Mouse (Mus musculus): ENCODE results near the gene Cd6. TPM values are rescaled to one million over a fixed set of nuclear protein-coding genes. Genes with fewer than 3 reads are reported as not detected.
A peak's percentile ranks its signal among the peaks of the same experiment; 100 is the strongest.

Gene Cd6
- polyA plus RNA-seq, 1 experiment from 2014 or later = 0.09 TPM

DNA sequence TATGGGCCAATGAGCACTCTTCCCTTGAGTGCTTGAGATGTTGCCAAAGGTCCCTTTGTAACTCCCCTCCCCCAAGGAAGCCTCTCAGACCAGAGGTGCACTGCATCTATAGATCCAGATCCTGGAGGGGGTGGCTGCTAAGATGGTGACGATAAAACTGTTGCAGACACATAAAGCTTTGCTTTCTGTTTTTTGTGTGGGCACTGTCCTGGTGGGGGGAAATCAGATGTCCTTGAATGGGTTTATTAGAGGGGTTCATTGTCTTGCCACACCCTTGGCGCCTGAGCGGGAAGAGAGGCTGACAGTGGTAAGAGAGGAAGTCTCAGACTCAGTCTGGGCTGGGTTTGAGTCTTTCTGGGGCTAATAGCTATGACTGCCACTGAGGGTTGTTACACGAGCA lies 46.7 kb downstream of the Cd6 start:
- no peak for ATAC-seq (ENCODE audit: low FRiP score, low TSS enrichment)
- Histone ChIP-seq H3K9ac (ENCODE audit: low read depth, low read length) (no peak overlapping the region), H3K4me3 (ENCODE audit: low read length) (no peak overlapping the region), H3K4me2 (replicated peaks; ENCODE audit: low read depth, low read length) (no peak overlapping the region), H3K9me3 (ENCODE audit: control insufficient read depth, low read length) (no peaks in the 10 kb centered on the region), H3K27me3 (ENCODE audit: control insufficient read depth, insufficient read depth, low read length) (no peaks in the 10 kb centered on the region), H3K27ac (ENCODE audit: low read depth, low read length) (no peak overlapping the region), H3K36me3 (ENCODE audit: control insufficient read depth, insufficient read depth, low read length) (no peaks in the 10 kb centered on the region), H3K4me1 (ENCODE audit: control insufficient read depth, insufficient read depth, low read length) (no peaks in the 10 kb centered on the region)
- 77% methylated on average over 4 of the region's 4 CpGs for WGBS

DNA sequence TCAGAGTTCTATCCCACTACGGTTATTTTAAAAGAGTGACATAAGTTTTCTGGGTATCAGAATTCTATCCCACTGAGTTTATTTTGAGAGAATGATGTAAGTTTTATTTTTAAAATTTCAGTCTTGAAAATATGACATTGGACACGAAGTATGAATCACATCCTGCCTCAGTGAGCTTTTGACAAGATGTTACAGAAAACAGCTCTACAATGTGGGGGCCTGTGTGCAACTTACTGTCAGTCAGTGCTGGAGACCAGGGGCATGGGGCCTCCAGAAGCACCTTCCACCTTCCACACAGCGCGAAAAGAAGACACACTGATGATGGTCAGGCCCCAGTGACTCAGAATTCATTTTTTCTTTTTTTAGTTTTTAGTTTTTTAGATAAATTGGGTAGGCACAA lies 48.2 kb downstream of the Cd6 start:
- no peak for ATAC-seq (ENCODE audit: low FRiP score, low TSS enrichment)
- Histone ChIP-seq H3K4me1 (ENCODE audit: control insufficient read depth, insufficient read depth, low read length) (no peaks in the 10 kb centered on the region), H3K36me3 (ENCODE audit: control insufficient read depth, insufficient read depth, low read length) (no peaks in the 10 kb centered on the region), H3K4me2 (replicated peaks; ENCODE audit: low read depth, low read length) (no peak overlapping the region), H3K27me3 (ENCODE audit: control insufficient read depth, insufficient read depth, low read length) (no peaks in the 10 kb centered on the region), H3K9ac (ENCODE audit: low read depth, low read length) (no peak overlapping the region), H3K27ac (ENCODE audit: low read depth, low read length) (no peak overlapping the region), H3K9me3 (ENCODE audit: control insufficient read depth, low read length) (no peaks in the 10 kb centered on the region), H3K4me3 (ENCODE audit: low read length) (no peak overlapping the region)
- 84% methylated on average over 4 of the region's 4 CpGs for WGBS

DNA sequence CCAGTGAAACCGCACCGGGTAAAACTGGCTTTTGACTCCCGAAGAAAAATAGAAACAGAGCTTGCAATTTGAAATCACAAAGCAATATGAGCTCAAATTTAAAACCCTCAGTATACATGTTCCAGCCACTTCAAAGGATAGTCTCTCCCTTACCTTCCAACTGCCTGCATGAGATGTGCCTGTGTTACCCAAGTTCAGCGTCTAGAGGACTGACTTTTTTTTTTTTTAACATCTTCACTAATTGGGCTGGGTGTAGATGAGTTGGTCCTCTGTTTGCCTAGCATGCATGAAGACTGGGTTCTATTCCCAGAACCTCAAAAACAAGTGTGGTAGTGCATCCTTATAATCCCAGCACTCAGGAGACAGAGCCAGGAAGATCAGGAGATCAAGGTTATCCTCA lies 53.0 kb downstream of the Cd6 start:
- H3K4me1 ChIP-seq (ENCODE audit: control insufficient read depth, insufficient read depth, low read length) = no peaks in the 10 kb centered on the region
- H3K36me3 ChIP-seq (ENCODE audit: control insufficient read depth, insufficient read depth, low read length) = no peaks in the 10 kb centered on the region
- H3K27me3 ChIP-seq (ENCODE audit: control insufficient read depth, insufficient read depth, low read length) = no peaks in the 10 kb centered on the region
- H3K9me3 ChIP-seq (ENCODE audit: control insufficient read depth, low read length) = no peaks in the 10 kb centered on the region
- no peak overlapping the region for H3K27ac ChIP-seq (ENCODE audit: low read depth, low read length)
- no peak overlapping the region for H3K4me2 ChIP-seq (replicated peaks; ENCODE audit: low read depth, low read length)
- ATAC-seq (ENCODE audit: low FRiP score, low TSS enrichment) = no peak
- WGBS = 93% methylated on average over 4 of the region's 4 CpGs
- H3K4me3 ChIP-seq (ENCODE audit: low read length) = no peak overlapping the region
- H3K9ac ChIP-seq (ENCODE audit: low read depth, low read length) = no peak overlapping the region

DNA sequence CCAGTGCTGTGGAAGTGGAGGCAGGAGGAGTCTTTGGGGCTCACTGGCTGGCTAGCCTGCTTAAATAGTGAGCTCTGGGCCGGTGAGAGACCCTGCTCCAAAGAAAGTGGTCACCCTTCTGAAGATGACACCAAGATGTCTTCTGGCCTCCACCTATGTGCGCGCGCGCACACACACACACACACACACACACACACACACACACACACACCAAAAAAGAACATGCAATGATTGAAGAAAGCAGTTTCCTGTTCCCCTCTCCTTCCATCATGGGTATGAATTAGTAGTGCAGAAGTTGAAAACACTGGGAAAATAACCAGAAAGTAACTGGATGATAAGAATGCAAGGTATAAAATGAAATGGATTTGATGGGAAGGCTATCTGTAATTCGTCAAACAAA lies 55.7 kb downstream of the Cd6 start:
- no peak overlapping the region for H3K4me3 ChIP-seq (ENCODE audit: low read length)
- no peaks in the 10 kb centered on the region for H3K27me3 ChIP-seq (ENCODE audit: control insufficient read depth, insufficient read depth, low read length)
- no peak overlapping the region for H3K9ac ChIP-seq (ENCODE audit: low read depth, low read length)
- H3K4me1 ChIP-seq (ENCODE audit: control insufficient read depth, insufficient read depth, low read length) = no peaks in the 10 kb centered on the region
- H3K9me3 ChIP-seq (ENCODE audit: control insufficient read depth, low read length) = no peaks in the 10 kb centered on the region
- ATAC-seq (ENCODE audit: low FRiP score, low TSS enrichment) = no peak
- 90% methylated on average over 6 of the region's 6 CpGs for WGBS
- H3K4me2 ChIP-seq (replicated peaks; ENCODE audit: low read depth, low read length) = no peak overlapping the region
- no peak overlapping the region for H3K27ac ChIP-seq (ENCODE audit: low read depth, low read length)
- no peaks in the 10 kb centered on the region for H3K36me3 ChIP-seq (ENCODE audit: control insufficient read depth, insufficient read depth, low read length)

DNA sequence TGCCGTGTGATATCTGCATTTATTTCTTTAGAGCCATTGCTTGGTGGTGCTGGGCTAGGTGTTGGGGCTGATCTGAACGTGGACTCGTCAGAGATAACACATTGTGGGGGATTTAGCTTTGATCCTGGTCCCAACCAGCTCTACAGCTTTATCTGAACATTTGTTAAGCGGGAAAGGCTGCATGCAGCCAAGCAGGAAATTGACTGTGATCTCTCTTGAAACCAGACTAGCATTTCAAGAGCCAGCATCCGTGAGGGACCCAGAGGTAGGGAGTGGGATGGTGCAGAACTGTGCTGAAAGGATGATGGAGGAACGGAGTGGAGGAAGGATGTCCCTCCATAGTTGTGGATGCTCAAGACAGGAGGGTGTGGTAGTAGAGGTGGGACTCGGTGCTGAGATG lies 56.5 kb downstream of the Cd6 start:
- Histone ChIP-seq H3K9me3 (ENCODE audit: control insufficient read depth, low read length) (no peaks in the 10 kb centered on the region), H3K4me2 (replicated peaks; ENCODE audit: low read depth, low read length) (no peak overlapping the region), H3K4me3 (ENCODE audit: low read length) (no peak overlapping the region), H3K27ac (ENCODE audit: low read depth, low read length) (no peak overlapping the region), H3K27me3 (ENCODE audit: control insufficient read depth, insufficient read depth, low read length) (no peaks in the 10 kb centered on the region), H3K9ac (ENCODE audit: low read depth, low read length) (no peak overlapping the region), H3K36me3 (ENCODE audit: control insufficient read depth, insufficient read depth, low read length) (no peaks in the 10 kb centered on the region), H3K4me1 (ENCODE audit: control insufficient read depth, insufficient read depth, low read length) (no peaks in the 10 kb centered on the region)
- ATAC-seq (ENCODE audit: low FRiP score, low TSS enrichment) = no peak
- 73% methylated on average over 7 of the region's 7 CpGs for WGBS

DNA sequence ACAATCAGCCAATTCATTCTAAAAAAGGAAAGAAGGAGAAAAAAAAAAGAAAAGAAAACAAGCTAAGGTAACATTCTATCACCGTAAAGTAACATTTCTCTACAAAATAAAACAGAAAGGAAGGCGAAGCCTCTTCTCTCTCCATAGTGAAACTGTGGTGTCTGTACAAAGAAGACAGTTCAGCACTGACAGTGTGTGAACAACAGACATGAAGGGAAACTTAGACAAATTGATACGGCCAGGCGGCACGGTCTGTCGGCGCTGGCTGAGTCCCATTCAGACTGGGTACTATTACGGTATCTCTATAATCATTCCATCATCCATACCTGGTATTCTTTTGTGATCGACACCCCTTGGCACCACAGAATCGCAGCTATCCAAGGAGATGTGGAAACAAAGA lies 57.0 kb downstream of the Cd6 start:
- H3K4me2 ChIP-seq (replicated peaks; ENCODE audit: low read depth, low read length) = no peak overlapping the region
- H3K36me3 ChIP-seq (ENCODE audit: control insufficient read depth, insufficient read depth, low read length) = no peaks in the 10 kb centered on the region
- no peaks in the 10 kb centered on the region for H3K27me3 ChIP-seq (ENCODE audit: control insufficient read depth, insufficient read depth, low read length)
- WGBS = 91% methylated on average over 10 of the region's 10 CpGs
- ATAC-seq (ENCODE audit: low FRiP score, low TSS enrichment) = no peak
- H3K4me1 ChIP-seq (ENCODE audit: control insufficient read depth, insufficient read depth, low read length) = no peaks in the 10 kb centered on the region
- H3K9me3 ChIP-seq (ENCODE audit: control insufficient read depth, low read length) = no peaks in the 10 kb centered on the region
- H3K9ac ChIP-seq (ENCODE audit: low read depth, low read length) = no peak overlapping the region
- no peak overlapping the region for H3K27ac ChIP-seq (ENCODE audit: low read depth, low read length)
- H3K4me3 ChIP-seq (ENCODE audit: low read length) = no peak overlapping the region

DNA sequence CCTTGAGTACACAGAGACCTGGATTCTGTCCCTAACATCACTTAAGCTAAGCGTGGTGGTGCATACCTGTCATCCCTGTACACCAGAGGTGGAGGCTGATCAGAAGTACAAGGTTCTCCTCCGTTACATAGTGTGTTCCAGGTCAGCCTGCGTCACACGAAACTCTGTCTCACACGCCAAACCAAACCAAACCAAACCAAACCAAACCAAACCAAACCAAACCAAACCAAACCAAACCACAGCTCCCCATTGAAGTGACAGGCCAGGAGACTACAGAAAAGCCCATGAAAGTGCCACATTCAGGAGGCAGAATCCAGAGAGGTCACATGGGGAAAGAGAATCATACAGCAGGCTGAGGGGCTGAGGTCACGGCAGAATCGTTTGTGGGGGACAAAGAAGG lies 57.9 kb downstream of the Cd6 start:
- H3K36me3 ChIP-seq (ENCODE audit: control insufficient read depth, insufficient read depth, low read length) = no peaks in the 10 kb centered on the region
- H3K4me2 ChIP-seq (replicated peaks; ENCODE audit: low read depth, low read length) = no peak overlapping the region
- no peak overlapping the region for H3K9ac ChIP-seq (ENCODE audit: low read depth, low read length)
- no peak overlapping the region for H3K27ac ChIP-seq (ENCODE audit: low read depth, low read length)
- 82% methylated on average over 7 of the region's 7 CpGs for WGBS
- H3K4me1 ChIP-seq (ENCODE audit: control insufficient read depth, insufficient read depth, low read length) = no peaks in the 10 kb centered on the region
- no peak for ATAC-seq (ENCODE audit: low FRiP score, low TSS enrichment)
- H3K4me3 ChIP-seq (ENCODE audit: low read length) = no peak overlapping the region
- H3K9me3 ChIP-seq (ENCODE audit: control insufficient read depth, low read length) = no peaks in the 10 kb centered on the region
- no peaks in the 10 kb centered on the region for H3K27me3 ChIP-seq (ENCODE audit: control insufficient read depth, insufficient read depth, low read length)

DNA sequence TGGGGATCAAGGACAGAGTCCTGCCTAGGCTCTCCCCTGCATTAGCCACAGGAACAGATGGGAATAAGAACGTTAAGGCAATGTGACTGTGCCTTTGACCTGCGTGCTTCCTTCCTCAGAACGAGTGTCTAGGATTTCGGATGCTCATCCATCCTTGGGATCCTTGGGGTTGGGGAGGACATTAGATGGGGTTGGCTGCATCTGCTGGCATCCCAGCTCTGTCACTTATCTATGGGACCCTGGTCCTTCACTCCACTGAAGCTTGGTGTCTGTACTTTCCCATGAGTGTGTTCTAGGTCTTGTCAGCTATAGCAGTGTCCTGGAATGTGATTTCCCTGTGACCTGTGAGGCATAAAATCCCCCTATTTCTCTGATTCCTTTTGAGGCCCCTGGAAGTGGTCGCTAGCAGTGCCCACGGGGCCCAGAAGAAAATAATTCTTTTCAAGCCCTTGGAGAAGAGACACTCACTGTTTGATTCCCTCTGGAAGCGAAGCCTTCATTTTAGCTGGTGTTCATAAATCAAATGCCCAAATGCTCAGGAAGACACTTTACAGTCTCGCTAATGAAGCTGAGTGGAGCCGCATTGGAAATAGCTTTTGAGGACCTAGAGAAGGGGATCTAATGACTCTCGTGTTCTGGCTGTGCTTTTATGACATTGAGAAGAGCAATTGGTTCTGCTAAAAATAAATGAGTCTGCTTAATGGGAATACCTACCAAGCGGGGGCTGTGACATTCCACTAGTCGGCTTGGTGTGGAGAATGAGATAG lies 60.2 kb downstream of the Cd6 start:
- ATAC-seq (ENCODE audit: low FRiP score, low TSS enrichment) = peak; percentile 71
- WGBS = 17% methylated on average over 12 of the region's 12 CpGs
- peak overlapping the region; percentile 4; the same call in 1 of the 2 replicates for H3K27ac ChIP-seq (ENCODE audit: low read depth, low read length)

DNA sequence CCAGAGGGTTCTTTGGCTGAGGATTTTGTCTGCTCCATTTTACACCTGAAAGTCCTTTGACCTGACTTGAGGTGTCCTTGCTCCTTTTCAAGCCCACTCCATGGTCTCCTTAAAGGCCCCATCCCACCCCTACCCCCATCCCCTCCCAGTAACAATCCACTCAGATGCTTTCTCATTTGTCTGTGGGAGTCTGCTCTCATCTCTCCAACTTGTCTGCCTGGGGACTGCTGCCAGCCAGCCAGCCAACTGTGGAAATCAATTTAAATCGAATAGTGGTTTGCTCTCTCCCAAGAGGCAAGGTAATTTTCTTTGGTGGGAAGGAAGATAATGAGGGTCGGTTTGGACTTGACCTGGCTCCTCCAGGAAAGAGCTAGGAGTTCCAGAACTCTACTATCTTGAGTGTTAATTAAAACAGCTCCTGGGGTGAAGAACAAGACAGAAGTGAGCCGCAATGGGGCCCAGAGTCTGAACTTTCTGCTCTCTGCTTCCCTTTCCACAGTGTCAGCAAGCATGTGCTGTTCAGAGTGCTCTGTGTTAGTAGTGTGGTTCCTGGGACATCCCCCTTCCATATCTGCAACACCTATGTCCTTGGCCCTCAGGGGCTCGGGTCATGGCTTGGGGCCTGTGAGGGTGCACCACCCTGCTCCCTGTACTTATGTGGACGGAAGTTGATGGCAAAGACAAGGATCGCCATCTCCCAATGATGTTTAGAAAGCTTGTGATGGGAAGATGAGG lies 61.0 kb downstream of the Cd6 start:
- H3K27ac ChIP-seq (ENCODE audit: low read depth, low read length) = peak overlapping the region; percentile 4; the same call in 1 of the 2 replicates
- WGBS = 59% methylated on average over 6 of the region's 6 CpGs
- no peak overlapping the region for H3K9ac ChIP-seq (ENCODE audit: low read depth, low read length)
- H3K27me3 ChIP-seq (ENCODE audit: control insufficient read depth, insufficient read depth, low read length) = no peaks in the 10 kb centered on the region
- ATAC-seq (ENCODE audit: low FRiP score, low TSS enrichment) = peak; percentile 28; the same call in 1 of the 2 replicates
- no peaks in the 10 kb centered on the region for H3K9me3 ChIP-seq (ENCODE audit: control insufficient read depth, low read length)
- no peak overlapping the region for H3K4me3 ChIP-seq (ENCODE audit: low read length)
- no peak overlapping the region for H3K4me2 ChIP-seq (replicated peaks; ENCODE audit: low read depth, low read length)
- no peaks in the 10 kb centered on the region for H3K36me3 ChIP-seq (ENCODE audit: control insufficient read depth, insufficient read depth, low read length)
- no peaks in the 10 kb centered on the region for H3K4me1 ChIP-seq (ENCODE audit: control insufficient read depth, insufficient read depth, low read length)

More for the DNA sequence above, 60.2 kb downstream of the Cd6 start:
- Histone ChIP-seq H3K4me2 (replicated peaks; ENCODE audit: low read depth, low read length) (no peak overlapping the region), H3K9me3 (ENCODE audit: control insufficient read depth, low read length) (no peaks in the 10 kb centered on the region), H3K4me1 (ENCODE audit: control insufficient read depth, insufficient read depth, low read length) (no peaks in the 10 kb centered on the region), H3K9ac (ENCODE audit: low read depth, low read length) (no peak overlapping the region), H3K27me3 (ENCODE audit: control insufficient read depth, insufficient read depth, low read length) (no peaks in the 10 kb centered on the region), H3K4me3 (ENCODE audit: low read length) (no peak overlapping the region), H3K36me3 (ENCODE audit: control insufficient read depth, insufficient read depth, low read length) (no peaks in the 10 kb centered on the region)

All from kidney, embryonic 14.5 days (tissue).